16 mouse cellular contexts compared by ENCODE assay signal in genomic region chr12:73607381-73608064, GRCm38 (mm10). TPM values are rescaled to one million over a fixed set of nuclear protein-coding genes. Genes with fewer than 3 reads are reported as not detected.
A peak's percentile ranks its signal among the peaks of the same experiment; 100 is the strongest.
DNase-seq lines count a peak whose midpoint lies in the region; ATAC-seq lines count a peak whose summit lies in the region.
"Had no signal": no experiment of that assay in that cellular context is flagged by ENCODE, and none has a peak within 500 bp of the region (broad histone marks: within the 10 kb centered on the region; RNA-seq: fewer than 3 reads in every experiment).

No protein-coding gene starts in this region.

- H3K27ac ChIP-seq in brown adipose tissue, adult 24 weeks (replicated peaks; ENCODE audit: low read depth, low read length), result peak overlapping the region; percentile 60
- H3K27ac ChIP-seq in macrophage, result peak overlapping the region; percentile 97
- H3K27ac ChIP-seq: heart, adult 2 months; kidney, embryonic 15.5 days; lung, embryonic 15.5 days had no signal

- WGBS in macrophage (ENCODE audit: missing documents), result 19% methylated on average over 13 of the region's 13 CpGs

- peak; percentile 37 for DNase-seq in layer of hippocampus, adult 9-11 months
- no peak for DNase-seq in layer of hippocampus, adult 9-10 months (ENCODE audit: low spot score)
- peak; percentile 4 for DNase-seq in A20 (ENCODE audit: low read depth, low spot score)
- no peak for DNase-seq in right cerebral cortex, adult 2 months (ENCODE audit: low spot score in 2 of 2)
- DNase-seq in right cerebral cortex, postnatal 10 days (ENCODE audit: low spot score in 2 of 2), result no peak
- DNase-seq: cerebellum, adult 2 months; forebrain, postnatal 0 days; heart, adult 2 months; left cerebral cortex, postnatal 4 days had no signal

- peaks cover 77% of the 10 kb centered on the region for H3K4me1 ChIP-seq in brown adipose tissue, adult 24 weeks (ENCODE audit: control insufficient read depth, insufficient read depth, insufficient read length, low read length)

- peaks cover 95% of the 10 kb centered on the region for H3K79me2 ChIP-seq in macrophage (ENCODE audit: inconsistent target)

- H3K36me3 ChIP-seq in macrophage (ENCODE audit: inconsistent target), result no peaks in the 10 kb centered on the region
- H3K36me3 ChIP-seq: kidney, embryonic 15.5 days; lung, embryonic 15.5 days had no signal

- no peak overlapping the region for H3K4me3 ChIP-seq in brown adipose tissue, adult 24 weeks (ENCODE audit: insufficient read depth, low read depth, low read length)
- no peak overlapping the region for H3K4me3 ChIP-seq in macrophage (ENCODE audit: inconsistent target)
- H3K4me3 ChIP-seq: heart, adult 2 months; kidney, embryonic 15.5 days; lung, embryonic 15.5 days had no signal

- no peak for ATAC-seq in frontal cortex, adult (ENCODE audit: low TSS enrichment)
- ATAC-seq: CD4-positive, CD25-positive, alpha-beta regulatory T cell, adult 4 months; forebrain, postnatal 0 days; midbrain, embryonic 16.5 days had no signal

RNA-seq across cellular contexts. Expression of gene Prkch, which starts 22.9 kb away (rescaled TPM):
- 2.7 and 7.3 TPM in 2 replicates for polyA plus RNA-seq in brown adipose tissue, adult 24 weeks (2012; ENCODE audit: insufficient read depth, insufficient read length, missing spikeins)
- total RNA-seq in macrophage (2018; cell fraction: chromatin; rRNA removed), result 100 to 1,000 TPM in 18 of 26 experiments, 10 to 100 TPM in 8; 25.8 to 187 (median 153) TPM
- 10 to 100 TPM; 34.1 to 62.5 (median 56.8) TPM for total RNA-seq in macrophage (2018; cell fraction: cytosol; rRNA removed)
- total RNA-seq in macrophage (2018; cell fraction: nucleus; rRNA removed), result 100 to 1,000 TPM in 7 of 26 experiments, 10 to 100 TPM in 19; 23.4 to 142 (median 85.8) TPM
- 34.7 to 50.3 TPM (median 37.2 TPM) in 3 replicates for polyA plus RNA-seq in macrophage (2018)

Comparison
In these comparisons a context has a peak if more than half of its experiments do, and no peak if none do; other contexts are left out.
1. DNase-seq: peak in layer of hippocampus, adult 9-11 months (single experiment) and A20 (single experiment); none in layer of hippocampus, adult 9-10 months (single experiment), right cerebral cortex, adult 2 months (0 of 2) and right cerebral cortex, postnatal 10 days (0 of 2).